Mouse (Mus musculus) lung, postnatal 0 days (tissue): ENCODE data around the gene Lrrc56.

ENCODE experiments used
- CTCF ChIP-seq: IDR thresholded peaks from 2 replicates; pipeline ENCODE4 v1.5.1; 2016; ENCODE audit warnings: antibody characterized with exemption, mild to moderate bottlenecking
- EP300 ChIP-seq: IDR thresholded peaks from 2 replicates; pipeline ENCODE4 v1.6.1; 2016; ENCODE audit warnings: antibody characterized with exemption, mild to moderate bottlenecking, control low read depth

DNA sequence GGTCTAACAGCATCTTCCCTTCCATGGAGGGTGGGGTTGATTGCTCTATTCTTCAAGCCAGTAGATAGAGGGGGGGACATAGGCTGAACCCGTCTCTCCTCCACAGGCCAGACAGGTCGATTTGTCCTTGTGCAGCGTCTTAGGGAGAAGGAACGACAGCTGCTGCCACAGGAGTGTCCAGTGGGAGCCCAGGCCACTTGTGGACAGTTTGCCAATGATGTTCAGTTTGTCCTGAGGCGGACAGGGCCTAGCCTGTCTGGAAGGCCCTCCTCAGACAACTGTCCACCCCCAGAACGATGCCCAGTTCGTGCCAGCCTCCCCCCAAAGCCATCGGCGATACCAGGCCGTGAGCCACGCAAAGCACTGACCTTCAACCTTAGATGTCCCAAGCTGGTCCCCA, 22.9 kb downstream of the Lrrc56 start:
- TF ChIP-seq CTCF (no peak), EP300 (no peak)
